Mouse (Mus musculus): ENCODE measurements at regions not wholly inside any gene's neighbourhood (a gene's known extent, or its start where the extent isn't known, plus 50 kb on each side); places are given as distances from the start of the nearest gene placed in this dataset.
"Not testable (repeated sequence)": the region's sequence is repeated elsewhere in the genome, so short reads cannot be mapped to it uniquely, and the experiment has no call there.

DNA sequence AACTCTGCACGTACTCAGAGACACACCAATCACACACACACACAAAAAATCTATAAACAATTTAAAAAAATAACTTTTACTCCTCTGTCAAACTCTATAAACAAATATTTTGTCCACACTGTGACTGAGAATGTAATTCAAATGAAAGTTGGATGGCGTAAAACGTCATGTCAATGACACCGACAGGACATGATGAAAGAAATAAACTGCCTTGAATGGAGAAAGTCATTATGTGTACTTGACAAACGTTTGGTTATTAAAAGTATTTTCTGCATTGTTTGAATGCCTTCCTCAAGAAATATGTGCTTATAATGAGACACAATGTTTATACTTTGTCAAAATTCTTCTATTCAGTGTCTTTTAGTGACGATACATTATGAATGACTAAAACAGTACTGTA, 1171.6 kb upstream of the Pcdh20 start:
- CTCF ChIA-PET: no interaction called here

DNA sequence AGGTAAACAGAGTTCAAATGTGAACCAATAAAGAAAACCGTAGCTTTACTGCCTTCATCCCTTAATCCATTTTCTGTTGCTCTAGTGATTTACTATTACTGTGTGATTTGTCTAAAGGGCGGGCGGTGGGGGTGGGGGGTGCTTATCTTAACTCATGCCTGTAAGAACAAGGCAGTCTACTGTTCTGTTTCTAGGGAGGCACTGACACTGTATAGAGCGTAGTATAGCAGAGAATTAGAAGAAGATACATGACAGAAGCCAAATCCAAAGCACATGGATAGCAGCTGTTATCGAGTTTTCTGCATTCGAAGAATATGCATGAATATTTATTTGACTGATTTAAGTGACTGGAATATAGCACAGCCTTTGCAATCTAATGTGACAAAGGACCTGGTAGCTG, 1168.1 kb upstream of the Pcdh20 start:
- CTCF ChIA-PET: no interaction called here

DNA sequence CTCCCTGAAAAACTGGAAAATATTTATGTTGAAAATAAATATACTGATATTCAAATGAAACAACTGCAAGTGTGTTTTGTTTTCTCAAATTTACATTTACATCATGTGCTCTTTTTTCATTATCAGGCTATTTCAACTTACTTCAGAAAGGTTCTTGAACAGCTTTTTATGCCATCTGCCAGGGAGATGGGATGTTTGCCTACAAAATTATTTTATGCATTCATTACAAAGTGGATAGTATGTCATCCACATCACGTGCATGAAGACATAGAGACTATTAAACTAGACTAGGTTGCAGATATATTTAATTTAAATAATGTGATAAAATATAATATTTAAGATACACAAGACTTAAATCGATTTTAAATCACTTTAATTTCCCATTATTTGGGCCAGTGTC, 1165.5 kb upstream of the Pcdh20 start:
- CTCF ChIA-PET: no interaction called here

DNA sequence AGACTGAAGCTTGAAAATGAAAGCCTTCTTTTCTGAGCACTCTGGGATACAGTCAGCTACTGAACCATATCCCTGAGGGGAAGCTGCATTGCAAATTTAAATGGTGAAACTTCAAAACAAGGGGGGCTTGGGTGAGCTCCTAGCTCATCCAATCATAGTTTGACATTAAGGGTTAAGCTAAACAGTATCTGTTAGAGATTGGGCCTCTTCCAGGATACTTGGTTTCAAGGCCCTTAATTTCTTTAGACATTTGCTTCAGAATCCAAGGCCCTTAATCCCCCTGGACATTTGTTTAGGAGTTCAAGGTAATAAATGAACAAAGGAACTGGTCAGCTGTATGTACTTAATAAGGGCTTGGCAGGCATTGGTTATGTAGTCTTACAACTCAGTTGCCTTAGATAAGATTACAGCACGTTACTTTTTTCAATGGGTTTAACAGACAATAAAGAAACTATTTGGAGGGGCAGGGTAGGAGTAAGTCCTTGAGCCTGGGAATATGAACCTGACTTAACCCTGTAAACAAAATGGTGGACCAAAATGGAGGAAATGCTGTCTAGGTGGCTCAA, 1163.4 kb upstream of the Pcdh20 start:
- CTCF ChIA-PET: no interaction called here

DNA sequence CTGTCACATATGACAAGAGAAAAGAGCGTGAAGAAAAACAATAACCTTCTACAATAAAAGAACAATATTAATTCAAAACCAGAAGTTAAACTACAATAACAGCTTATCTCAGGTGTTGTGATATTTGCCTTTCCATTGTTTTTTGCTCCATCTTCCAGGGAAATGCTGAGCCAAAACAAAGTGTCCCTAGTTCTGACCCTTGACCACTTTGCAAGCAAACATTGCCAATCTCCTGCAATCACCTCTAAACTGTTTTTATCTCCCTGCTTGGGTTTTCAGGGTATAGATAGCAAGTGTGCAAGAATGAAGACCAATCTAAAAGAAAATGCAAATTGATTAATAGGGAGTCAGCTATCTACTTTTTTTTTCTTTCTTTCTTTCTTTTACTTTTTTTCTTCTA, 1162.5 kb upstream of the Pcdh20 start:
- CTCF ChIA-PET: no interaction called here

DNA sequence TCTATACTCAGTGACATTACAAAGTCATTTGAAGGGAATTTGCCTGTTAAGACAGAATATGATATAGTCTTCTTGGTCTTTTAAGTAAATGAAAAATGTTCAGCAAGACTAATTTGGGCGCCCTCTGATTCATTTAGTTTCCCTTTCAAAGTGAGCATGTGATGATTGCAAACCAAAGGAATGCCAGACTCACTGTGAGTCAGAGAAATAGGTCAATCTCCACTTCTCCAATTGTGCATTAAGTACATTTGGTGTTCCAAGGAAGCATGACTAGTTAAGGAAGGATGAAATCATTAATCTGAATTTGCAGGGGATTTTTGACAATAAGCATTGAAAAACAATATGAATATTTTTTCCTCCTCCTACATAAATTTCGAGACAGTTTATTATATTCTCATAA, 1139.5 kb upstream of the Pcdh20 start:
- CTCF ChIA-PET: no interaction called here

DNA sequence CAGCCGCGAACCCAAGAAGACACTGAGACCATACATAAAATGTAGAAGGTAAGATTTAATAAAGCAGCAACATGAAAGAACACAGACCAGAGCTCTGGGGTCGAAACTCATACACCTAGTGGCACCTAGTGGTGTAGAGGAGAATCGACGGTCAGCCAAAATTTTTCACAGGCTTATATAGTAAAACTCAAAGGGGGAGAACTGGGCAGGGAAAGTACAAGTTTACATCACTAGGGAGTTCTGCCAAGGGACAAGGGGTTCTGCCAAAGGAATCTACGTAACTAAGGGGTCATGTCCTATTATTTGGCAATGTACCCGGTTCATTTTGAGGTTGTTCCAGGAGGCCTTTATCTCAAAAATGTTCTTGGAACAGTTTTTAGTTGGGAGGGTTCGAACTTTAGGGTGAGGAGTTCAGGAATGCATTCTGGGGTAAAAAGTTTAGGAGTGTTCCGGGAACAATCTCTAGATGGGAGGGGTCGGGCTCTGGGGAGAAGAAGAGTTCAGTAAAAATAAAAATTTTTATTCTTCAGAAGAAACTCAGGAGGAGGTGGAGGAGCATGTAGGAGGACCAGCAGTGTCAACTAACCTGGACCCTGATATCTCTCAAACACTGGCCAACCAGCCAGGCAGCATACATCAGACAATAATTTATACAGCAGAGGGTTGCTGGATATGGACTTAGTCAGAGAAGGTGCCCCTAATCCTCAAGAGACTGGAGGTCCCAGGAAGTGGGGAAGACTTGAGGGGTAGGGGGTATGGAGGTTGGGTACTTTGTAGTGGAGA, 1138.7 kb upstream of the Pcdh20 start:
- CTCF ChIA-PET: not testable (repeated sequence)

DNA sequence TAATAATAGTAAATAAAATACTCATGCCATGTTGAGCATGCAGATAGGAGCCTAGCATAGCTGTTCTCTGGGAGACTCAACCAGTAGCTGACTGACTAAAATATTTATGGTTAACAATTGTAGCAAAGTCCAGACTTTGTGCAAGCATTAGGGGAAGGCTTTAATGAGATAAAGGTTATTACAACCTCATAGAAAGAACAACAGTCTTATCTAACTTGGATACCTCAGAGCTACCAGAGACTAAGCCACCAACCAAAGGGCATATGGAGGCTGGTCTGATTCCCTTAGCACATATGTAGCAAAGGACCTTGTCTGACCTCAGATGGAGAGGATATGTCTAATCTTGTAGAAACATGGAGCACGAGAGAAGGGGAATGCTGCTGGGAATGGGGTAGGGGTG, 1136.4 kb upstream of the Pcdh20 start:
- CTCF ChIA-PET: no interaction called here

DNA sequence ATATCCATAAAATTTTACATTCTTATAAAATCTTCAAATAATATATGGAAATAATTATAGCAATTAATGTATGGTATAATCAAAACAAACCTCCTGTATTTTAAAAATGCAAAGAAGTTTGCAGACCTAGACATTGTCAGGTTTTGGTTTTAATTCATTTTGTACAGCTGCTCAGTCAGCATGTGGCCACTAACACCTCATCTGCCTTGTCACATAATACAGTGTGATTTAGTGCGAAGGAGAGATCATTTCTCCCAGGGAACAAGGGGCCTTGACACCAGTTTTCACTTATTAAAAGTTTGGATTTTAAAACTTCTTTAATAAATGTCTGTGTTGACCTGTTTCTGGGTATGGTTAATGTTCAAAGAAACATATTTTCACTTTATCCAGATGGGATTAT, 1126.6 kb upstream of the Pcdh20 start:
- CTCF ChIA-PET: interaction anchor here (0.5 kb wide), 1 partner anchor 43 kb away, joined by 5 read pairs; no protein-coding TSS in a partner anchor

DNA sequence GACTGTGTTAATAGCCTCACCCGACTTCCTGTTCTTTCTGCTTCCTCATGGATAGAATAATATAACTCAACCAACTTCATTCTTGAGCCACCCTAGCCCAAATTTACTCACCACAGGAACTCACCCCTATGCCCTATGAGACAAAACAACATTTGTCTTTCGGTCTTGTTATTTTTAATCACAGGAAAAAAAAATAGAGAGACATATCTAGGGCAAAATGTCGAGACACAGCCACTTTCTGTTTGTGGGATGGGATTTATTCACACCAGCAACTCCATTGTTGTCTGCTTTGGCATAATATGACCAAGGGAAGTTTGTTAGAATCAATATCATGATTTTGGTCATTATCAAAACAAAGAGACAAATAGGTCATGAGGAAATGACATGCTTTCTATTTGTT, 1102.4 kb upstream of the Pcdh20 start:
- CTCF ChIA-PET: no interaction called here

DNA sequence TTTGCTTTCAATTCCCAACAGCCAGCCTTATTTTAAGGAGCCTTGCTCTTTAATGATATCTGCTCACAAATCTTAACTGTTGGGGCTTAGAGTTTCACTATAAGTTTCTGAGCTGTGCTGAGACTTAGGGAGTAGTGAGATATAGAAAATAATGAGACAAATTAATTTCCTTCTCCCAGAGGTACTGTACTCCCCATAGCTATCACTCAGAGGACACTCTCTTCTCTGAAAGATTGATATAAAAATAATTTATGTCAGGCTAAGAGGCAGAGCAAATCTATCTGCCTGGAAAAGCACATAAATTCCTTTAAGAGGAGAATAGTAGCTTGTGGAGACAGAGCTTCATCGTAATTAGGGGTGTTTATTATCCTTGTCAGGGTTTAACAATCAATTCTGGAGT, 1100.5 kb upstream of the Pcdh20 start:
- CTCF ChIA-PET: no interaction called here

DNA sequence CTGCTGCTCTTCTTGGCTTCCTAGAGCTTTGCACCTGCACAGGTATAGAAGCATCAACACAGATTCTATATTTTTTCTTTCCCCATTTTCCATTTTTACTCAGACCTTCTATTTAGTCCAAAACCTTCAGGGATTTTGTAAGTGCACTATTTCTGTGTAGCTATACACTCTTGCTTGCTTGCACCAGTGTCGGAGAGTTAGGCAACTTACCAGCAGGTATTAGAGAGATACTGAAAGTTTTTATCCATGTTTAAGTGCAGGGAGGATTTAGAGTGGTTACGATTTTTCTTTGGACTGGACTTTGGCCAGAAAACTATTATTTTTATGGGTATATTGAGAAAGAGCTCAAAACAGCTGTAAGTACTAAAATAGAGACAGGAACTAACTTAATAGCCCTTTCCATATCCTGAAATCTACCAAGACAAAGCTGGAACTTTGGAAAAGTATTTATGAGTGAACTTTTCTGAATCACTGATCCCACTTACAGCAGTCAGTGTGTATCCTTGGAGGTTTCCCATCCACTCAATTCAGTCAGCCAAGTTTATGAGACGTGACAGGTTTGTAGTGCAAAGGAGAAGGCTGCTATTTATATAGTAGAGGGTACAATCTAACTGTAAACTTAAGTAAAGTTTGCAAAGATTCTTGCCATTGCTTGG, 1088.8 kb upstream of the Pcdh20 start:
- CTCF ChIA-PET: no interaction called here

DNA sequence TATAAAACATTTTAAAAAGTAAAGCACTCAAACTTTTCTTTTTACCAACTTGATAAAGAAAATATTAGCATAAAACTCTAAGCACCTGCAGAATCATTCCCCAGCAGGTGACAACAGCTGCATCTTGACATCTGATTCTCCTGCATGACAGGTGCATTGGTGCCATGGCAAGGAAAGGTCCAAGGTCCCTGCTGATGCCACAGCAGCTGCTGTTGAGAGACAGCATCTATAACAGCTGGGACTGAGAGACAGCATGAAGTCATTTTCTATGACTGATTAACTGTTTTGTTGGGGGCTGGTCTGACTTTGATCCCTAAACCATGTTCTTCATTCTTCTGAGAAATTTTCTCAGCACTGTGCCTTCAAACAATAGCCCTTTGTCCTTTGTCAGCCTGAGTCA, 1086.1 kb upstream of the Pcdh20 start:
- CTCF ChIA-PET: interaction anchor here (0.5 kb wide), 1 partner anchor 136 kb away, joined by 3 read pairs; no protein-coding TSS in a partner anchor

DNA sequence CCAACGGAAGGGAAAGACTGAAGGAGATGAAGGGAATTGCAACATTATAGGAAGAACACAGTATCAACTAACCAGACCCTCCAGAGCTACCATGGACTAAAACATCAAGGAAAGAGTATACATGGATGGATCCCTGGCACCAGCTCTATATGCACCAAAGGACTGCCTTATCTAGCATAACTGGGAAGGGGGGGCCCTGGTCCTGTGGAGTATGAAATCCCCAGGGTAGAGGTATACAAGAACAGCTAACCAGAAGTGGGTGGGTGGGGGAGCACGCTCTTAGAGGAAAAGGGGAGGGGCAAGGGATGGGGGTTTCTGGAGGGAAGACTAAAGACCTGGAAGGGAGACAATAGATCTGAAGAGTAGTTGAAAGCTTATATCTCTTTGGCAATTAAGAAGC, 1085.0 kb upstream of the Pcdh20 start:
- CTCF ChIA-PET: no interaction called here

DNA sequence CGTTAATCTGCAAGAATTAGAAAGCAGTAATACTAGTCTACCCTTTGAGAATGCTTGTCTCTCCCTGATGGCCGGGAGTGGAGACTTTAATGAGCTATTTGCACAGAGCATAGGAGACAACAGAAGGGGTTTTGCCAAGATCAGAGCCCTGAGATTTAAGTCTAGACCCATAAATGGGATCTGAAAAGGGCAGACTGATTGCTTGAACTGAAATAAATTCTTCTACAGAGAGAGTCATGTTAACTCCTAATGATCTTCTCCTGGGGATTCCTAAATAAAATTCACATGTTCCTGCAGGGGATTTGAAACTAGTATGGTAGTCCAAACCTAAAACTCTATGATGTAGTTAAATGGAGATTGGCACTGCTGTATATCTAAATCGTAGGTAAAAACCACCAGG, 1082.9 kb upstream of the Pcdh20 start:
- CTCF ChIA-PET: no interaction called here

Data from spleen, embryonic (tissue).